In the genomic region with DNA sequence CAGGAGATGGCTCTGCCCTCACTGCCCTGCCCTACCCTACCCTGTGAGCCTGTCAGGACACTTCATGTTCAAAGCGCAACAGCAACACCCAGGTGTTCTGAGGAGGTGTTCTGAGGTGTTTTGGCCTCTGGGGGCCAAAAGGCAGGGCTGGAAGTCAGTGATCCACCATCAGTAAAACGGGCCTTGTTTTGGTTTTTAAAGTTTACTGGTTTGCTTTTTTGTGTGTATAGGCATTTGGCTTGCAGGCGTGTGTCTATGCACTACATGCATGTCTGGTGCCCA, we compare ENCODE assay signal across 1 mouse cellular context.
TF ChIP-seq lines count a peak whose summit lies in the region.

No protein-coding gene starts in this region.

TF ChIP-seq in MEL, 35 proteins besides CTCF, POLR2A, EP300 and RAD21 (continued from another document):
- TF ChIP-seq ZMIZ1 (IDR thresholded peaks at IDR 0.05; ENCODE audit: low read depth, low read length) (no peak), BHLHE40 (IDR thresholded peaks at IDR 0.05; ENCODE audit: borderline replicate concordance, low read depth, low read length) (no peak), RCOR1 (IDR thresholded peaks at IDR 0.05; ENCODE audit: low read depth, low read length) (no peak), MYB (IDR thresholded peaks at IDR 0.05; ENCODE audit: low read depth, low read length) (no peak), ZC3H11A (IDR thresholded peaks at IDR 0.05; ENCODE audit: low read depth, low read length) (no peak), USF1 (IDR thresholded peaks at IDR 0.05; ENCODE audit: low read depth, low read length) (no peak), SMC3 (IDR thresholded peaks at IDR 0.05; ENCODE audit: low read depth, low read length) (no peak), TBP (IDR thresholded peaks at IDR 0.05; ENCODE audit: low read depth, low read length) (no peak), POLR2AphosphoS2 (IDR thresholded peaks at IDR 0.05; ENCODE audit: low read length) (no peak)
